8 mouse cellular contexts compared by ENCODE assay signal in genomic region chr1:128243996-128244726, GRCm38 (mm10). TPM values are rescaled to one million over a fixed set of nuclear protein-coding genes. Genes with fewer than 3 reads are reported as not detected.
DNase-seq lines count a peak whose midpoint lies in the region; ATAC-seq and TF ChIP-seq lines count a peak whose summit lies in the region.

No protein-coding gene starts in this region.

- no peaks in the 10 kb centered on the region for H3K9me3 ChIP-seq in heart, embryonic 12.5 days (replicated peaks)
- H3K9me3 ChIP-seq in kidney, postnatal 0 days (replicated peaks; ENCODE audit: low read length), result no peaks in the 10 kb centered on the region
- no peaks in the 10 kb centered on the region for H3K9me3 ChIP-seq in liver, embryonic 11.5 days (ENCODE audit: control insufficient read depth, low read length)
- H3K9me3 ChIP-seq in stomach, embryonic 14.5 days (ENCODE audit: control insufficient read depth, low read depth, low read length), result no peaks in the 10 kb centered on the region

- peak; percentile 99 for DNase-seq in CD4-positive helper T cell, adult 2 months (ENCODE audit: low read depth, low spot score)
- peak; percentile 90 for DNase-seq in brain, embryonic 18.5 days (ENCODE audit: low read depth, low spot score)
- DNase-seq in kidney, postnatal 0 days (ENCODE audit: low spot score), result peak; percentile 98
- peak; percentile 99 for DNase-seq in liver, embryonic 11.5 days (ENCODE audit: low spot score)
- DNase-seq in naive thymus-derived CD4-positive, alpha-beta T cell, adult 2 months (ENCODE audit: low read depth), result peak; percentile 98

- TF ChIP-seq CTCF in kidney, postnatal 0 days (IDR thresholded peaks at IDR 0.05; ENCODE audit: low read depth), result no peak

- peak; percentile 90 for ATAC-seq in erythroid progenitor cell, adult 5-6 weeks (replicated peaks; ENCODE audit: low FRiP score, poor library complexity, severe bottlenecking)
- ATAC-seq in heart, embryonic 12.5 days (ENCODE audit: insufficient number of reproducible peaks, low FRiP score), result peak; percentile 93
- ATAC-seq in kidney, postnatal 0 days (replicated peaks; ENCODE audit: low FRiP score, low read depth), result peak; percentile 96
- ATAC-seq in liver, embryonic 11.5 days (replicated peaks; ENCODE audit: low FRiP score), result peak; percentile 93
- peak; percentile 95 for ATAC-seq in stomach, embryonic 14.5 days (ENCODE audit: insufficient number of reproducible peaks, insufficient read depth, low FRiP score, low read depth)

- WGBS in heart, embryonic 12.5 days, result under 1% methylated on average over 71 of the region's 71 CpGs
- under 1% methylated on average over 71 of the region's 71 CpGs for WGBS in kidney, postnatal 0 days
- WGBS in liver, embryonic 11.5 days, result under 1% methylated on average over 71 of the region's 71 CpGs
- under 1% methylated on average over 71 of the region's 71 CpGs for WGBS in stomach, embryonic 14.5 days

- peaks cover 8% of the 10 kb centered on the region for H3K36me3 ChIP-seq in heart, embryonic 12.5 days
- no peaks in the 10 kb centered on the region for H3K36me3 ChIP-seq in kidney, postnatal 0 days (ENCODE audit: insufficient read depth, low read length)
- no peaks in the 10 kb centered on the region for H3K36me3 ChIP-seq in liver, embryonic 11.5 days (ENCODE audit: control insufficient read depth, insufficient read depth, low read length)
- no peaks in the 10 kb centered on the region for H3K36me3 ChIP-seq in stomach, embryonic 14.5 days (ENCODE audit: control insufficient read depth, insufficient read depth, low read length)

- no peaks in the 10 kb centered on the region for H3K27me3 ChIP-seq in heart, embryonic 12.5 days (replicated peaks)
- H3K27me3 ChIP-seq in kidney, postnatal 0 days (ENCODE audit: insufficient read depth, low read length), result no peaks in the 10 kb centered on the region
- H3K27me3 ChIP-seq in liver, embryonic 11.5 days (replicated peaks; ENCODE audit: control insufficient read depth, insufficient read depth, low read length), result no peaks in the 10 kb centered on the region
- H3K27me3 ChIP-seq in stomach, embryonic 14.5 days (ENCODE audit: control insufficient read depth, insufficient read depth, low read length), result no peaks in the 10 kb centered on the region

- peaks cover 7% of the 10 kb centered on the region; the same call in 1 of the 2 replicates for H3K4me1 ChIP-seq in heart, embryonic 12.5 days (replicated peaks)
- H3K4me1 ChIP-seq in kidney, postnatal 0 days (replicated peaks; ENCODE audit: insufficient read depth, low read length), result no peaks in the 10 kb centered on the region; the same call in 1 of the 2 replicates
- H3K4me1 ChIP-seq in liver, embryonic 11.5 days (replicated peaks; ENCODE audit: control insufficient read depth, insufficient read depth, low read length), result peaks cover 4% of the 10 kb centered on the region
- peaks cover 4% of the 10 kb centered on the region; the same call in 1 of the 2 replicates for H3K4me1 ChIP-seq in stomach, embryonic 14.5 days (ENCODE audit: control insufficient read depth, insufficient read depth, low read length)

- H3K4me3 ChIP-seq in heart, embryonic 12.5 days, result peak overlapping the region; percentile 93
- peak overlapping the region; percentile 71 for H3K4me3 ChIP-seq in kidney, postnatal 0 days (replicated peaks; ENCODE audit: low read depth, low read length)
- H3K4me3 ChIP-seq in liver, embryonic 11.5 days (ENCODE audit: low read depth, low read length), result peak overlapping the region; percentile 81
- H3K4me3 ChIP-seq in stomach, embryonic 14.5 days (ENCODE audit: low read depth, low read length), result peak overlapping the region; percentile 74

- H3K4me2 ChIP-seq in heart, embryonic 12.5 days, result peak overlapping the region; percentile 92
- peak overlapping the region; percentile 95 for H3K4me2 ChIP-seq in kidney, postnatal 0 days (ENCODE audit: low read length)
- peak overlapping the region; percentile 91 for H3K4me2 ChIP-seq in liver, embryonic 11.5 days
- peak overlapping the region; percentile 78 for H3K4me2 ChIP-seq in stomach, embryonic 14.5 days (replicated peaks; ENCODE audit: low read depth, low read length)

- H3K9ac ChIP-seq in heart, embryonic 12.5 days, result peak overlapping the region; percentile 95
- H3K9ac ChIP-seq in kidney, postnatal 0 days (ENCODE audit: low read depth, low read length), result peak overlapping the region; percentile 79
- peak overlapping the region; percentile 89 for H3K9ac ChIP-seq in liver, embryonic 11.5 days (ENCODE audit: low read depth, low read length)
- H3K9ac ChIP-seq in stomach, embryonic 14.5 days (replicated peaks; ENCODE audit: low read depth, low read length), result peak overlapping the region; percentile 69

- peak overlapping the region; percentile 96 for H3K27ac ChIP-seq in heart, embryonic 12.5 days (ENCODE audit: poor library complexity, severe bottlenecking)
- H3K27ac ChIP-seq in kidney, postnatal 0 days, result peak overlapping the region; percentile 95
- H3K27ac ChIP-seq in liver, embryonic 11.5 days (ENCODE audit: low read depth, low read length), result peak overlapping the region; percentile 87
- peak overlapping the region; percentile 79 for H3K27ac ChIP-seq in stomach, embryonic 14.5 days (ENCODE audit: low read length)

RNA-seq across cellular contexts. Expression of gene Ubxn4, which starts 0.4 kb away (rescaled TPM):
- 10.1 and 13.4 TPM in 2 replicates for total RNA-seq in erythroid progenitor cell, adult 5-6 weeks (2015; ENCODE audit: low replicate concordance)
- 52.7 and 62.5 TPM in 2 replicates for total RNA-seq in erythroid progenitor cell, adult 5-6 weeks (2017; ENCODE audit: low replicate concordance)
- 65.3 and 66.3 TPM in 2 replicates for polyA plus RNA-seq in heart, embryonic 12.5 days (2016; fragmentation: Nextera tagmentation; extraction: Ambion mirVana)
- polyA plus RNA-seq in kidney, postnatal 0 days (2015; fragmentation: Nextera tagmentation; extraction: Ambion mirVana), result 76.2 and 78.4 TPM in 2 replicates
- 57.9 and 59.5 TPM in 2 replicates for polyA plus RNA-seq in liver, embryonic 11.5 days (2014; fragmentation: Nextera tagmentation; extraction: Ambion mirVana)
- polyA plus RNA-seq in stomach, embryonic 14.5 days (2014; fragmentation: Nextera tagmentation; extraction: Ambion mirVana), result 65.4 and 69.3 TPM in 2 replicates

Comparison
In these comparisons a context has a peak if more than half of its experiments do, and no peak if none do; other contexts are left out.
1. Peak in every context shown above with its lines: DNase-seq, ATAC-seq, H3K4me3 ChIP-seq and H3K27ac ChIP-seq.